Mouse (Mus musculus) urinary bladder, postnatal 14 days (tissue): ENCODE data around the gene Olfr606.
"Not testable (repeated sequence)": the region's sequence is repeated elsewhere in the genome, so short reads cannot be mapped to it uniquely, and the experiment has no call there.

Experiments used
- DNase-seq: peaks from one replicate; pipeline ENCODE4 v3.0.0; 2021; ENCODE audit warnings: low spot score

The Olfr606 gene

GRCm38 (mm10) chr7:103448746-103449145 lies at the start of gene Olfr606:
Gene Olfr606, plus strand, starts transcription at chr7:103449046.
- no peak for DNase-seq

GRCm38 (mm10) chr7:103406521-103407055 lies 42.3 kb upstream of the Olfr606 start:
- DNase-seq: not testable (repeated sequence)

GRCm38 (mm10) chr7:103414772-103415171 lies 34.1 kb upstream of the Olfr606 start, which contains the start of gene Usp17lc:
Gene Usp17lc, plus strand, starts transcription at chr7:103415072.
- not testable (repeated sequence) for DNase-seq

GRCm38 (mm10) chr7:103445339-103445738 lies 3.5 kb upstream of the Olfr606 start, which contains the start of gene Olfr605:
Gene Olfr605, minus strand, starts transcription at chr7:103445439.
- no peak for DNase-seq

GRCm38 (mm10) chr7:103460590-103460989 lies 11.7 kb downstream of the Olfr606 start:
- DNase-seq: no peak

- no peak for DNase-seq
These were observed 20.7 kb downstream of the Olfr606 start, which contains the start of gene Olfr608 for GRCm38 (mm10) chr7:103469577-103469976. Gene Olfr608, plus strand, starts transcription at chr7:103469877.

- DNase-seq: not testable (repeated sequence)
These were observed 28.3 kb downstream of the Olfr606 start for GRCm38 (mm10) chr7:103477106-103477505.

GRCm38 (mm10) chr7:103497962-103498361 lies 49.1 kb downstream of the Olfr606 start, which contains the start of gene Olfr609:
Gene Olfr609, minus strand, starts transcription at chr7:103498062.
- no peak for DNase-seq
